Mouse (Mus musculus) neutrophil, adult 83 days (primary cell): Measurements from ENCODE around the gene Krtap9-1. TPM values are rescaled to one million over a fixed set of nuclear protein-coding genes. Genes with fewer than 3 reads are reported as not detected.

Experiments
- total RNA-seq, 2 experiments: library from RNA; stranded (reverse); gene quantifications; one replicate each; pipeline ENCODE4 v1.2.4; 2023

Gene Krtap9-1
- total RNA-seq: not detected

DNA sequence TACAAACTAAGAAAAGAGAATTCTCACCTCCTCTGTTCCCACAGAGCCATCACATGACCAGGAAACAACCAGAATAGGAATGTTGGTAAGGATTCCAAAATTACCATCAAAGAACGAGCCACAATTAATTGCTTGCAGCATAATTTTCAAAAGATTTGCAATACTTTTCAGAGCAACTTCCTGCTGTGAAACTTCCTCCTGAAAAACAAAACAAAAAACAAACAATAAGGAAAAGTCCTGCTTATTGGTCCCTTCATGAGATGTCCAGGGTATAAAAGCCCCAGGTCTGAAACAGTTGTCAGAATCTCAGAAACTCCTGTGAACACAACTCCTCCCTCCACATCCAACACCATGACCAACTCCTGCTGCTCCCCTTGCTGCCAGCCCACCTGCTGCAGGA, at the start of gene Krtap9-1:
Gene Krtap9-1, plus strand, starts transcription at position 301 of the 400 bp plus-strand sequence.

DNA sequence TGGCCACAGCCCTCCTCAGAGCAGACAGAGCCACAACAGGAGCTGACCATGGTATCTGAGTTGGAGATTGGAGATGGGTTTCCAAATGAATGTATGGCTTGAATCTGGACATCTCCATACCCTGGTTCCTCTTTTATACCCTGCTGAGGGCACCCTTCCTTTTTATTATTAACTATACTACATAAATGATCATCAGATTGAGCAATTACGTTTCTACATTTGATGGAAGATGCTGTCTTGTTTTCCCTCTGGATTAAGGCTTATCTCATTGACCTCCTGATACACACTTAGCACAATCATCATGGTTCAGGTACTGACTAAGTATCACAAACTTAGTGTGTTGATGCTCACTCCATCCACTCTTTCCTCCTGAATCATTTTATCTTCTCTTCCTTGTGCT, 35.2 kb upstream of the Krtap9-1 start, which contains the start of gene 2300003K06Rik:
Gene 2300003K06Rik, minus strand, starts transcription at position 101 of the 400 bp plus-strand sequence.

DNA sequence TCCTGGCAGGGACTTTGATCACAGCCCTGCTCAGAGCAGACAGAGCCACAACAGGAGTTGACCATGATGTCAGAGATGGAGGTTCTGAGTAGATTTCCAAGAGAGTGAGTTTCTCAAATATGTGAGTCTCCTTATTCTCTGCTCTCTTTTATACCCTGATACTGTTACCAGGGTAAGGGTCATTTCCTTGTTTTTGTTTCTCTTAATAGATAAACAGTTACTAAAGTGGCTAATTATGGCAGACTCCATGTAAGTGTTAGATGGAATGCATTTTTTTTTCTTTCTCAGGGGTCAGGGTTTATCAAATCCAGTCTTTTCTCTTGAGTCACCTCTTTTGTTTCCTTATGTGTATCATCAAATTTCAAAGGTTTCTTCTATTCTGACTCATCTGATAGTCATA, 21.7 kb upstream of the Krtap9-1 start, which contains the start of gene Krtap4-16:
Gene Krtap4-16, minus strand, starts transcription at position 101 of the 400 bp plus-strand sequence.

DNA sequence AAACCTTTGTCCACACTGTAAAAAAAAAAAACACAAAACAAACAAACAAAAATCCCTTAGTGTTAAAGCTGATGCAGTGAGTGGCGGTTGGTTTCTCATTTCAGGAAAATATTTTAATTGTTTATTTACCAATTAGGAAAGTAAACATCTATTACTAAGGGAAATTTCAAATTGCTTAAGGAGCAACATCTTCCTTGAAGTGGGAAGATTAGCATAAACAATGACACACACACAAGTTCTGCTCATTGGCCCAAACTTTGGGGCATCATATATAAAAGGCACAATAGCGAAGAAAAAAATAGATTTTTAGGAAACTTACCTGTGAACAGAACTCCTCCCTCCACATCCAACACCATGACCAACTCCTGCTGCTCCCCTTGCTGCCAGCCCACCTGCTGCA, 15.6 kb upstream of the Krtap9-1 start, which contains the start of gene Gm11568:
Gene Gm11568, plus strand, starts transcription at position 301 of the 400 bp plus-strand sequence.

DNA sequence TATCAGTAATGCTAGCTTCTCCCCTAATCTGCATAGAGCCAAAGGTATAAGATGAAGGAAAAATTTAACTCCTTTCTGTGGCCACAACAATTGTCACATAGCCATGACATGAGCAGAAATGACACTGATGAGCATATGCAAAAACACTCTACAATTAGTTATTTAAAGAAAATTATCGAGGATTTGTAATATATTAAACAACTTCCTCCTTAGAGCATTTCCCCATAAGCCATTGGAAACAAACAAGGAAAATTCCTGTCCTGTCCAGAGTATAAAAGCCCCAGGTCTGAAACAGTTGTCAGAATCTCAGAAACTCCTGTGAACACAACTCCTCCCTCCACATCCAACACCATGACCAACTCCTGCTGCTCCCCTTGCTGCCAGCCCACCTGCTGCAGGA, 9.0 kb upstream of the Krtap9-1 start, which contains the start of gene Gm11559:
Gene Gm11559, plus strand, starts transcription at position 301 of the 400 bp plus-strand sequence.

DNA sequence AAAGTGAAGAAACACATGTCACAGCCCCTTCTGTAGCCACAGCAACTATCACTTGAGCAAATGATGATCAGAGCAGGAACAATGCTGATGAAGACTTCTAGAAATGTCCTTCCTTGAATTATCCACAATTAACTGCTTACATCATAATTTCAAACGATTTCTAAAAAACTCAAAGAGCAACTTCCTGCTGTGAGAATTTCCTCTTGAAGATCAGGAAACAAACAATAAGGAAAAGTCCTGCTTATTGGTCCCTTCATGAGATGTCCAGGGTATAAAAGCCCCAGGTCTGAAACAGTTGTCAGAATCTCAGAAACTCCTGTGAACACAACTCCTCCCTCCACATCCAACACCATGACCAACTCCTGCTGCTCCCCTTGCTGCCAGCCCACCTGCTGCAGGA, 5.7 kb downstream of the Krtap9-1 start, which contains the start of gene Gm11567:
Gene Gm11567, plus strand, starts transcription at position 301 of the 400 bp plus-strand sequence.

DNA sequence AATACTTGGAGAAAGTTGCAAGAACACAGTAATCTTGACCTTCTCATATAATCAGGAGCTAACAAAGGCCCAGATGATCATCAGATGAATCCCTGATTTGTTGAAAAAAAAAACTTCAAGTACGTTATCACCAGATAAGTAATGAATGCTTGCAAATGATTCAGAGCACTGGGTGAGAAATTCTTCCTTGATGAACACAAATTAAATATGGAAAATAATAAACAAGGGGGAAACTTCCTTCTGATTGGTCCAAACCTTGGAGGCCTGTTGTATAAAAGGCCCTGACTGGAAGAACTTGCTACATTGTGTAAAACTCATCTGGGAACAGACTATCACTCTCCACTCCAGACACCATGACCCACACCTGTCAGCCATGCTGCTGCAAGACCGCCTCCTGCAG, 34.4 kb downstream of the Krtap9-1 start, which contains the start of gene Krtap31-1:
Gene Krtap31-1, plus strand, starts transcription at position 301 of the 400 bp plus-strand sequence.

DNA sequence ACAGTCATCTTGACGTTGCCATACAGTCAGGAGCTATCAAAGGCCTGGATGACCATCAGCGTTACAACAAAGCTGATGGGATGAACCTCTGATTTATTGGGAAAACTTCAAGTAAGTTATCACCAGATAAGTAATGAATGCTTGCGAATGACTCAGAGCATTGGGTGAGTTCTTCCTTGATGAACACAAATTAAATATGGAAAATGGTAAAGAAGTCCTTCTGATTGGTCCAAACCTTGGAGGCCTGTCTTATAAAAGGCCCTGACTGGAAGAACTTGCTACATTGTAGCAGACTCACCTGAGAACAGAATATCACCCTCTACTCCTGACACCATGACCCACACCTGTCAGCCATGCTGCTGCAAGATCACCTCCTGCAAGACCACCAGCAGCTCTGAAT, 41.3 kb downstream of the Krtap9-1 start, which contains the start of gene Gm11565:
Gene Gm11565, plus strand, starts transcription at position 301 of the 400 bp plus-strand sequence.

Other genes with a start within 250 kb of the Krtap9-1 start
- not detected for gene Krtap4-1, start 245.2 kb upstream of the Krtap9-1 start, total RNA-seq
- not detected for gene Krtap4-2, start 238.3 kb upstream of the Krtap9-1 start, total RNA-seq
- not detected for gene Krtap4-7, start 229.3 kb upstream of the Krtap9-1 start, total RNA-seq
- gene Gm11555, start 223.2 kb upstream of the Krtap9-1 start, total RNA-seq: not detected
- gene Gm11563, start 214.4 kb upstream of the Krtap9-1 start, total RNA-seq: not detected
- gene Krtap4-6, start 207.4 kb upstream of the Krtap9-1 start, total RNA-seq: not detected
- gene Gm14190, start 182.6 kb upstream of the Krtap9-1 start, total RNA-seq: not detected
- not detected for gene Gm14180, start 139.1 kb upstream of the Krtap9-1 start, total RNA-seq
- gene Gm11595, start 100.5 kb upstream of the Krtap9-1 start, total RNA-seq: not detected
- gene Krtap4-8, start 92.7 kb upstream of the Krtap9-1 start, total RNA-seq: not detected
- gene Krtap4-9, start 88.2 kb upstream of the Krtap9-1 start, total RNA-seq: not detected
- gene Gm11596, start 79.9 kb upstream of the Krtap9-1 start, total RNA-seq: not detected
- gene Gm11569, start 74.5 kb upstream of the Krtap9-1 start, total RNA-seq: not detected
- not detected for gene Gm11554, start 68.9 kb upstream of the Krtap9-1 start, total RNA-seq
- gene Krtap4-13, start 63.5 kb upstream of the Krtap9-1 start, total RNA-seq: not detected
- gene Gm11564, start 57.7 kb upstream of the Krtap9-1 start, total RNA-seq: not detected
- gene 2300003K06Rik, start 35.3 kb upstream of the Krtap9-1 start, total RNA-seq: not detected
- not detected for gene Krtap4-16, start 21.8 kb upstream of the Krtap9-1 start, total RNA-seq
- gene Gm11568, start 15.5 kb upstream of the Krtap9-1 start, total RNA-seq: not detected
- not detected for gene Gm11559, start 8.9 kb upstream of the Krtap9-1 start, total RNA-seq
- gene Gm11567, start 5.8 kb downstream of the Krtap9-1 start, total RNA-seq: not detected
- not detected for gene Krtap31-1, start 34.5 kb downstream of the Krtap9-1 start, total RNA-seq
- gene Gm11565, start 41.4 kb downstream of the Krtap9-1 start, total RNA-seq: not detected
- not detected for gene Krtap31-2, start 62.9 kb downstream of the Krtap9-1 start, total RNA-seq
- gene Krtap9-5, start 75.1 kb downstream of the Krtap9-1 start, total RNA-seq: not detected
- not detected for gene Krtap29-1, start 105.7 kb downstream of the Krtap9-1 start, total RNA-seq
- gene Krtap16-1, start 113.2 kb downstream of the Krtap9-1 start, total RNA-seq: not detected
- not detected for gene Krtap17-1, start 120.6 kb downstream of the Krtap9-1 start, total RNA-seq
- not detected for gene Krt33a, start 142.8 kb downstream of the Krtap9-1 start, total RNA-seq
- gene Krt33b, start 156.5 kb downstream of the Krtap9-1 start, total RNA-seq: not detected
- gene Krt34, start 168.2 kb downstream of the Krtap9-1 start, total RNA-seq: not detected
- not detected for gene Krt31, start 177.2 kb downstream of the Krtap9-1 start, total RNA-seq
- not detected for gene Krt32, start 214.8 kb downstream of the Krtap9-1 start, total RNA-seq
- gene Krt35, start 222.9 kb downstream of the Krtap9-1 start, total RNA-seq: not detected
- gene Krt36, start 232.2 kb downstream of the Krtap9-1 start, total RNA-seq: not detected
- gene Krt13, start 248.2 kb downstream of the Krtap9-1 start, total RNA-seq: not detected